Mouse (Mus musculus) cerebellum, postnatal 25 days (tissue): Measurements from ENCODE around the gene Cabp4.
A peak's percentile ranks its signal among the peaks of the same experiment; 100 is the strongest.
"Not testable (repeated sequence)": the region's sequence is repeated elsewhere in the genome, so short reads cannot be mapped to it uniquely, and the experiment has no call there.

ENCODE experiments used
- DNase-seq, 2 experiments: peaks; one replicate each; pipeline ENCODE4 v3.0.0; 2021; ENCODE audit warnings: mixed read lengths in 2 of 2

The Cabp4 gene

DNA sequence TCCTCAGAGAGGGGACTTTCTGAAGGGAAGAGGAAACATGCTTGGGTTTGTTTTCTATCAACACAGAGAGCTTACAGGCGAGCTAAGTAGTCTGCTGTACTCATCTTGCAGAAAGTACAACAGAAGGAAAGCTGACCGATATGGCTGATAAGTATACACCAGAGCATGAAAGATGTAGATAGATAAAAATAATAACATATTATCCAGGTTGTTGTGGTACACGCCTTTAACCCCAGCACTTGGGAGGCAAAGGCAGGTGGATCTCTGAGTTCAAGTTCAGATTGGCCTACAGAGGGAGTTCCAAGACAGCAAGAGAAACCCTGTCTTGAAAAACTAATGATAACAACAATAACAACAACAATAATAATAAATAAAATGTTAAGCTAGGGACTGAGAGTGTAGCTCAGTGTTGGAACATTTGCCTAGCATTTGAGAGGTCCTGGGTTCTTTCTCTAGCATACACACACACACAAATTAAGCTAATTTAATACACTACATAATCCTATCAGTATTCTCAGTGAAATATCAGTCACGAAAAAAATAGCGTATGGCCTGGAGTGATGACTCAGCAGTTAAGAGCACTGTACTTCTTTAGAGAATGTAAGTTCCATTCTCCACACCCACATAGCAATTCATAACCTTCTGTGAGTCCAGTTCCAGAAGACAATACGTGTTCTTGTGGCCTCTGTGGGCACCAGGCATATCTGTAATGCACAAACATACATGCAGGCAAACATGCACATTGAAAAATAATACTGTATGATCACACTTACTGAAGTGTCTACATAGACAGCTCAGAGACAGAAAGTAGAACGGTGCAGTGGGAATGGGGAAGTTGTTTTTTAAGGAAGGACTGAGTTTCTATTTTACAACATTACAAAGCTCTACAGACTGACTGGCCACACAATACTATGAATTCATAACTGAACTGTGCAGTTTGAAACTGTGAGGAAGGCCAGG lies 21.1 kb downstream of the Cabp4 start:
- DNase-seq = no peak

DNA sequence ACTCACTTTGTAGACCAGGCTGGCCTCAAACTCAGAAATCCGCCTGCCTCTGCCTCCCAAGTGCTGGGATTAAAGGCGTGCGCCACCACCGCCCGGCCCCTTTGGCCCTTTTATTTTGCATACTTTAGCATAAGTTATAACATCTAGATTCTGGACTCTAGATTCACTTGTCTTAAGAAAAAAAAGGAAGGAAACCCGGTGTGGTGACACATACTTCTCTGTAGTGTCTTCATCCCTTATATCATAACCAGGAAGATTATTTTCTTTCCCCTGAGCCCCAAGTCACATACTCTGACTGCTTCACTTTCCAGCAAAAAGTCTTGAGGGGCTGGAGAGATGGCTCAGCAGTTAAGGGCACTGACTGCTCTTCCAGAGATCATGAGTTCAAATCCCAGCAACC lies 21.9 kb downstream of the Cabp4 start:
- not testable (repeated sequence) for DNase-seq

DNA sequence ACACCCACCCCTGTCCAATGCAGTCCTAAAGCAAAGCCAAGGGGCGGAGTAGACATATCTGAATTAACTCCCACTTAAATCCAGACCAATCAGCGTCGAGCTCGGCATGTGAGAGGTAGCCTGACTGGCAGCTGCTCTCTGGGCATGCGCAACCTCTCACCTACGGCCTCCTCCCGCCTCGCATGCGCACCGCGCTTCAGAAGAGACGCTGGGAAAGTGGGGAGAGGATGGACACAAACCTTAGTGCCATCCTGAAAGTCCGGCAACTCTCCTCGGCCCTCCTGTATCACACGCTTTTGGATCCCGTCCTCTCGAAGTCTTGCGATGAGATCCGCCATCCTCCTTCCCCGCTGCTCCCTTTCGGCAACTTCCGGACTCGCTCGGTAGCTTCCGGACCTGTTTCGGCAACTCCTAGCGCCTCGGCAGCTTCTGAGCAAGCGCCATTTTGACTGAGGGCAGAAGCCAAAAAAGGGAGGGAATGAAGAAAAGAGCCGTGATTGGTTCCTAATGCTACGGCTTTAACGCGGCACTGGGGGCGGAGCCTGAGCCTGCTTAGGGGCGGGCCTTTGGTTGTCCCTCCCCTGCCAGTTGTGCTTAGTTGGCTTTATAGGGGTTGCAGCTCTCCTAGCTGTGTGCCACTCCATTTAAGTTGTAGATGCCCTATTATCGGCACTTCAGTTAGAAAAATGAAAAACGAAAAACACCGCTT lies 22.6 kb downstream of the Cabp4 start:
- peak; percentile 99 for DNase-seq

DNA sequence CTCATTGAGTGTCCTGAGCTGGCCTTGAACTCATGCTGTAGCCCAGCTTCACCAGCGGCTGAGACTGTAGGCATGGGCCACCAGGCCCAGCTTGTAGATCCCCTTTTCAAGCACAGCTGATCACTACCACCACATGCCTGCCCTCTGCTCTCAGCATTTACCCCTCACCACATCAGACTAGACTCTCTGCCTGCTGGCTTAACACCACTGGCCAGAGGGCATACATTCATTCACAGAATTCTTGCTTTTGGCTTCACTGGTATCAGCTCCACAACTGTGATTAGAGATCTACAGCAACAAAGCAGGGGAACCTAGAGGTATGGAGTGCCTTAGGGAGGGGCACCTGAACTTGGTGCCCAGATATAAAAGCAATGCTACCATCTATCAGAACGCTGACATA lies 23.3 kb downstream of the Cabp4 start:
- DNase-seq = no peak

DNA sequence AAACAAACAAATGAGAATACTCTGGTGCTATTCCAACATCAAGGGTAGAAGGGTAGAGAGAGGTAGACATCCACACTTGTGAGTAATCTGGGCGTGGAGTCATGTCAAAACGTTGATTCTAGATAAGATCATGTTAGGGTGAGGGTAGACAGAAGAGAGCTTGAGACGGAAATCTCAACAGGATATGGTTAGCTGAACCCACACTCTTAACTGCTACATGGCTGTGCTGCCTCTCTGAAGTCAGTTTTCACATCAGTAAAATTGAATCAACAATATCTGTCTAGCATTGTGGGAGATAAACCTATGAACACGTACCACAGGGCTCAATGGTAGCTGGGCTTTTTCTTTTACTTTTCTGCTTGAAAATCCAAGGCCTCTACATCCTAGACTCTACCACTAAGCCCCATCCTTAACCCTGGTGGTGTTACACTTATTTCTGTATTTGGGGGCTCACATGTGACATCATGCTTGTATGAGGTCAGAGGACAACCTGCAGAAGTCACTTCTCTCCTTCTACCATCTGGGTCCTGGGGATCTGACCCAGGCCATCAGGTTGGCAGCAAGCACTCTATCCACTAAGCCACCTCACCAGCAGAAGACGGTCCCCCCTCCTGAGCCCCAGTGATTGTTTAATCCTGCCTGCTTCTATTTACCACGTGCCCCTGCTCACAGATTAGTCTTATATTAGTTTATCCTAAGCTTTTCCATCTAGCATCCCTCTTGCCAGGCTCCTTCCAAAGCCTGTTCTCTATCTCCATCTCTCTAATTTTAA lies 23.9 kb downstream of the Cabp4 start:
- no peak for DNase-seq

DNA sequence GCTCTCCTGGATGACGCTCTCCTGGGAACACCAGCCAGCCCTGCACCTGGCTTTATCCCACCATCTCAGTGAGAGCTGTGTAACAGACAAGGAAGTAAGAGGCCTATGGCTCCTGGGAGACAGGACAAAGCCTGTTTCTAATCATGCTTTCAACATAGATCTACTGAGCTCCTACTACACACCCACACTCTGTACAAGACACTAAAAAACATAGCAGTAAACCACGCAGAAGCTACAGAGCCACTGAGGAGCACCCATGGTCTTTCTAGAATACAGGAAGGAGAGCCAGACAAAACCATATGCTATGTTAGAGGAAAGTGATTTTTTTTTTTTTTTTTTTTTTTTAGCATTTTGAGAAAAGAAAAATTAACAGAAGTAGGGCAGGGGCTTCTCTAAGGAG lies 25.5 kb downstream of the Cabp4 start:
- no peak for DNase-seq

DNA sequence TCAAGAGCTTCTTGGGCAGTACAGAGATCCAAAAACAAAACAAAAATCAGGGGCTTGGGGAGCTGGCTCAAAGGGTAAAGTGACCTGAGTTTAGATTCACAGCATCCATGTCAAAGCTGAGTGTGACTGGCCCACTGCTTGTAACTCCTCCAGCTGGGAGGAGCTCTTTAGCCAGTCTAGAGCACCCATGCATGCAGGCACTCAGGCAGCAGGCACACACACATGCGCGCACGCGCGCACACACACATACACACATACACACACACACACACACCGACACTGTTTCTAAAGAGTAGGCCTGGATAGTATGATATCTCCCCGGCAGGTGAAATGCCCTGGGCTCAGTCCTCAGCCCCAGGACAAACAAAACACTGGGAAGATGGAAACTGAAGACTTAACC lies 26.8 kb downstream of the Cabp4 start:
- DNase-seq = no peak

DNA sequence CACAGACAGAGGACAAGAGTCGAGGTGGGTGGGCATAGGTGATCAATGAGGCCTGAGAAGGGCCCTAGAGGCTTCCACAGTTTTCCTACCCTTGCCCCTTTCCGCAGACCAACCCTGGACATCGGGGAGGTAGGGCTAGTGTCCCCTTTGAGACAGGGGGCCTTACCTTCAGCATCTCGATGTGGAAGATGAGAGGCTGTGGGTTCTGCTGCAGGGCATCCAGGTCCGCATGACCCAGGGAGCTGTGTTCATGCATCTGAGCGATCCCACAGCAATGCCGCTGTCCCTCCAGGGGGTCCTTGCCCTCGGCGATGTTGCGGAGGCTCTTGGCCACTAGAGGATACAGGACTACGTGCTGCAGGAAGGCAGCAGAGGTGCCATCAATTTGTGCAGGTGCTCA lies 28.0 kb downstream of the Cabp4 start:
- DNase-seq = no peak

DNA sequence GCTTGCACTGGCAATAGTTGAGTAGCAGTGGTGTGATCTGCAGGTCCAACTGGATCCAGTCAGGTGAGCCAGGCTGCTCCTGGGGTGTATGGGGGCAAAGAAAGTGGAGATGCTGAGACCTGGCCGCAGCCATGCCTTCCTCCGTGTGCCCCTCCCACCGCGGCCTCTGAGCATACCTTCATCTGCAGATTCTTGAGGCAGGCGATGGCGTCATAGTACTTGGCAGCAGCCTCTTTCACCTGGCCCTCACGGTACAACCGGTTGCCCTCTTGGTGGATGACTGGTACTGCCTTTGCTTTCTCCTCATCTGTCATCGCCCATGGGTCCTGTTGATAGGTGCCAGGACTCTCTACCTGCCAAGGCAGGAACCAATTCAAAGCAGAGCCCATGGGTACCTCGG lies 28.7 kb downstream of the Cabp4 start:
- no peak for DNase-seq

DNA sequence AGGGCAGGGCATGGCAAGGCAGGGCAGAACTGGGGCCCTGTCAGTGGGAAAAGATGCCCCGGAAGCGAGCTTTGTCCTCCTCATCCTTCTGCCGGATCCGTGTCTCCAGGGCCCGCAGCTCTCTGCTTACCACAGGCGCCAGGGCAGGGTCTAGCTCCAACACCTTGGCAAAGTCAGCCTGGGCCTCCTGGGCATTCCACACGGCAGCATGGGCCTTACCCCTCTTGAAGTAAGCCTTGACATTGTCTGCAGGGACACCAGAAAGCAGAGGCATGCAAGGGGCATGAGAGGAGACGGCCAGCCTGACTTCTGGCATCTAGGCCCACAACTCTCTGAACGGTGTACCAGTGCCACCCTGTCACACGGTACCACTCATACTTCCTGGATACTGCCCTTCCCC lies 29.3 kb downstream of the Cabp4 start:
- DNase-seq = peak in 1 of 2 experiments; percentile 50

DNA sequence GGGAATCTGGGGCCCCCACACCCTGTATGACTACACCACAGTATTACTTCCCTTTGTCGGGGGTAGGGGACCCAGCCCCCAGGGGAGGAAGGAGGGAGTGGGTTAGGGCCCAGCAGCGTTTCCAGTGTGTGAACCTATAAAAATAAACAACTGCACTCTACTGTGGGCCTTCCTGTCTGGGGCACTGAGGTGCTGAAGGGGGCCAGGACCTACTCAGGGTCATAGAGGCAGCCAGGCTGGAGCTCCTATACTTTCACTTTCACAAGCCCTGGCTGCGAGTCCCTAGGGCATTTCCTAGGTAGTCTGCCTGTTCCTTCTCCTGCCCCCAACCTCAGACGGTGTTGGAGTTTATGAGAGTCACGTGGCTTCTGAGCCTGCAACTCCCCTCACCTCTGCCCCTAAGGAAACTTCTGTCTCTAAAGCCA lies 30.0 kb downstream of the Cabp4 start:
- DNase-seq = peak in 1 of 2 experiments; percentile 38

DNA sequence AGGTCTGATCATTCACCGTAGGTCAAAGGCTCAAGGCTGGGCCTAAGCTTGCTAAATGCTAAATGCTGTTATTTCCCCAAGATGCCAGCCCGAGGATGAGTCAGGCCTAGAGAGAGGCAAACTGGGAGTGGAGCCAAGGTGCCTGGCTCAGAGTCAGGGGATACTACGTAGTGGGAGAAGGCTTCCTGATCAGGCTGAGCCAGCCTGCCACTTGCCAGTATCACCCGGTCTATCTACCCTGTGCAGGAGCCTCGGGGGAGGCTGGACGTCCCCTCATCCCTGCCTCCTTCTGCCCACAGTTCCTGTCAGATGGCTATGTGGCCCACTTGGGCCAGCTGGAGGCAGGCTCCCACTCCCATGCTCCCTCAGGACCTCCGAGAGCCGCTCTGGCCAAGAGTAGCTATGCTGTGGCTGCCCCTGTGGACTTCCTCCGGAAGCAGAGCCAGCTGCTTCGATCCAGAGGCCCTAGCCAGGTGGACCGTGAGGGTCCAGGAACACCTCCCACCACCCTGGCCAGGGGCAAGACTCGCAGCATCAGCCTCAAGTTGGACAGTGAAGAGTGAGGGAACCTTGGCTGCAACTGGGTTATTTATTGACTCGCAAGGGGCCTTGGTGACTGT lies 30.5 kb downstream of the Cabp4 start:
- peak; percentile 99 for DNase-seq

DNA sequence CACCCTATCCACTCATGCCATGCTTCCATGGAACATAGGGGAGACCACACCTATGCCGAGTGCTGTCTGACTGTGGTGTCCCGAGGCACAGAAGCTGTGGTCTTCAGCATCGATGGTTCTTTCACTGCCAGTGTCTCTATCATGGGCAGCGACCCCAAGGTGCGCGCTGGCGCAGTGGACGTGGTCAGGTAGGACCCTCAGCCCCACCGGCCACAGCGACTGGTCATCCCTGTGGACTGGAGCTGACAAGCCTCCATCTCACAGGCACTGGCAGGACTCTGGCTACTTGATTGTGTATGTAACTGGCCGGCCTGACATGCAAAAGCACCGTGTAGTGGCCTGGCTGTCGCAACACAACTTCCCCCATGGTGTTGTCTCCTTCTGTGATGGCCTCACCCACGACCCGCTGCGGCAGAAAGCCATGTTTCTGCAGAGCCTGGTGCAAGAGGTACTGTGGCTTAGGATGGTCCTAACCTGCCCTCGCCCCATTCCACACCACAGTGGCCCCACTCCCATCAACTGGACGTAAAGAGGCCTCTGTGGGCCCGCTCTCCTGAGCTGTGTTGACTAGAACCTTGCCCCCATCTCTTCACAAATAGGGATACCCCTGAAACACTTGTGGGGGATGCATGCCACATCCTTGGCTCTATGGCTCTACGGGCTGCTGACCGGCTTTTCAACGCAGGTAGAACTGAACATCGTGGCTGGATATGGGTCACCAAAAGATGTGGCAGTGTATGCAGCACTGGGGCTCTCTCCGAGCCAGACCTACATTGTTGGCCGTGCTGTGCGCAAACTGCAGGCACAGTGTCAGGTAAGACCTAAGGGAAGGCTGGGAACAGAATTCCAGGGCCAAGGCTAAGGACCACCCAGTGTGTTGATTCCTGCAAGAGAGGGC lies 31.5 kb downstream of the Cabp4 start:
- peak in 1 of 2 experiments; percentile 31 for DNase-seq

DNA sequence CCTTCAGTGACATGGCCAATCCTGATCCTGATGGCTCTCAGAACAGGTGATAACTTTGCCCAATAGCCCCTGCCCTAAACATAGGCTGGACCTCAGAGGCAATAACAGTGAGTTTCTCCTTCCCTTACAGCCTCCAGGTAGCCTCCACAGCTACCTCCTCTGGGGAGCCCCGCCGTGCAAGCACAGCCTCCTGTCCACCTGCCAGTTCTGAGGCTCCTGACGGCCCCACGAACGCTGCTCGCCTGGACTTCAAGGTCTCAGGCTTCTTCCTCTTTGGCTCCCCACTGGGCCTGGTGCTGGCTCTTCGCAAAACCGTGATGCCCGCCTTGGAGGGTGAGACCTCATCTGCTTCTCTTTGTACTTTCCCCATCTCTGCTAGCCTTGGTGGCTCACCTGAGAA lies 35.3 kb downstream of the Cabp4 start:
- DNase-seq = no peak

DNA sequence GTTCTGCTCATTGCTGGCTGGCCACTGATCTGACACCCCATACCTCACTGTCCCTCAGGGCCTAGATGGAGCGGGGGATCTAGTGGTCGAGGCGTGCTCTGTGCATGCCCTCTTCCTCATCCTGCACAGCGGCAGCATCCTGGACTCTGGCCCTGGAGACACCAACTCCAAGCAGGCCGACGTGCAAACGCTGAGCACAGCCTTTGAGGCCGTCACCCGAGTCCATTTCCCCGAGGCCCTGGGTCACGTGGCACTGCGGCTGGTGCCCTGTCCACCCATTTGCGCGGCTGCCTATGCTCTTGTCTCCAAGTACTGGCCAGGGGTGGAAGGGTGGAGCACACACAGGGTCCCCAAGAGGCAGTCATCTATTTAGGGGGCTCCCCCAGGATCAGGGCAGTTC lies 37.2 kb downstream of the Cabp4 start:
- DNase-seq = peak in 1 of 2 experiments; percentile 30

DNA sequence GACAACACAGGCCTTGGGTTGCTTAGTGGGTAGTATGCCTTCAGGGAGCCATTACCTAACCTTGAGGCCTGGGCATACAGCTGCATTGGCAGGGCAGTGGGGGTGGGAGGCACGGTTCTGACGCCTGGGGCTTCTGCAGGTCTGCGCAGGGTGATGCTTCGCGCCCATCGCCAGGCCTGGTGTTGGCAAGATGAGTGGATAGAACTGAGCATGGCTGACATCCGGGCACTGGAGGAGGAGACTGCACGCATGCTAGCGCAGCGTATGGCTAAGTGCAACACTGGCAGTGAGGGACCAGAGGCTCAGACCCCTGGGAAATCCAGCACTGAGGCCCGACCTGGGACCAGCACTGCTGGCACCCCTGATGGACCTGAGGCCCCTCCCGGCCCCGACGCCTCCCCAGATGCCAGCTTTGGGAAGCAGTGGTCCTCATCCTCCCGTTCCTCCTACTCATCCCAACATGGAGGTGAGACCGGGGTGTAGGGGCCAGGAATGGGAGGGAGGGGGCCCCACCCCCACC lies 39.1 kb downstream of the Cabp4 start:
- DNase-seq = peak in 1 of 2 experiments; percentile 40

DNA sequence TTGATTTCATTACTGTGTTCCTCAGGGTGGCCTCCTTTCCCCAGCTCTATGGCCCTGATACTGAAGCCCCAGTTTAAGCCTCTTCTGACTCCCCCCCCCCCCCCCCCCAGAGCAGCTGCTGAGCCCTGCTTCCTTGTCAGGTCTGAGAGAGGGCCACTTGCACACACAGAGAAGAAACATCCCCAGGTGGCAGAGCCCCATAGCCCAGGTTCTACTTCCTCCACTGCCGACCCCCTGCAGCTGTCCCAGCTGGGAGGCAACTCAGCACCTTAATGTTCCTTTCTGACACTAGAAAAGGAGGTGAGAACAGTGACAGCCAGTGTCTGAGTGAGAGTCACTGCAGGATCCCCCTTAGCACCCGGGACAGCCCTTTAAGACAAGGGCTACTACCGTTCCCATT lies 40.0 kb downstream of the Cabp4 start:
- DNase-seq = peak in 1 of 2 experiments; percentile 19

DNA sequence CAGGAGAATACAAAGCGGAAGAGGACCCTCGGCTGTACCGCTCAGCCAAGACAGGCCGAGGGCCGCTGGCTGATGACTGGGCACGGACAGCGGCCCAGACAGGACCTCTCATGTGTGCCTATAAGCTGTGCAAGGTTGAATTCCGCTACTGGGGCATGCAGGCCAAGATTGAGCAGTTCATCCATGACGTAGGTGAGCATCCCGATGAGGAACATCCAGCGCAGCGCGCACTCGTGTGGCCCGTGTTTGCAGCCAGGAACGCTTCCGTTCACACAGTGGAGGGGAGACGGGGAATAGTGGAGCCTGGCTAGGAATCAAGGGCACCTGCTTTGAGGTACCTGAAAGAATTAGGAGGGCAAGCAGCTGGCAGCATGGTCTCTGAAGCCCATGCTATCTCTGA lies 40.5 kb downstream of the Cabp4 start:
- DNase-seq = peak; percentile 41 to 45

DNA sequence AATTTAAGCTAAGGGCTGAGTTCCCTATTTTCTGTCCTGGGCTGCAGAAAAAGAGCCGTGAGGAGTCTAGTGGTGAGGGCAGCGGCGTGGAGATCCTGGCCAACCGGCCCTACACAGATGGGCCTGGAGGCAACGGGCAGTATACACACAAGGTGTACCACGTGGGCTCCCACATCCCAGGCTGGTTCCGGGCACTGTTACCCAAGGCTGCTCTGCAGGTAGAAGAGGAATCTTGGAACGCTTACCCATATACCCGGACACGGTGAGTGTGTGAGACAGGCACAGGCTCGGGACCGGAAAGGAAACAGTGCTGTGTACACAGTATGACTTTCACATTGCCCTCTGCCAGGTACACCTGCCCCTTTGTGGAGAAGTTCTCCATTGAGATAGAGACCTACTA lies 41.2 kb downstream of the Cabp4 start:
- DNase-seq = peak; percentile 77 to 82

DNA sequence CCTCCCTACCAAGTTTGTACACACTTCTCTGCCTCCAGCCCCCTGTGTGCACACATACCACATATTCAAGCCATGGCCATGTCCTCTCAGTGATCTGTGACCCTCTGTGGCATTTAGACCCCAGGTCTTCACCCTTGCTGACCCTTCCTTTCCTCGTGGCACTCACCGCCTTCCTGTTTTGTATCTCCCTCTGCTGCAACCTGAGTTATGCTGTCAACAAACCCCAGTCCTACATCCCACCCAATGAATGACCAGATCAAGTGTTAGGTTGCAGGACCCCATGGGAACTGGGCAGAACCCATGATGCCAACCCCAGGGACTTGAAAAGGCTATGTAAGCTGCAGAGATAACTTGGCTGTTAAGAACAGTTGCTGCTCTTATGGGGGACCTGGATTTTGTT lies 41.8 kb downstream of the Cabp4 start:
- DNase-seq = peak in 1 of 2 experiments; percentile 28

DNA sequence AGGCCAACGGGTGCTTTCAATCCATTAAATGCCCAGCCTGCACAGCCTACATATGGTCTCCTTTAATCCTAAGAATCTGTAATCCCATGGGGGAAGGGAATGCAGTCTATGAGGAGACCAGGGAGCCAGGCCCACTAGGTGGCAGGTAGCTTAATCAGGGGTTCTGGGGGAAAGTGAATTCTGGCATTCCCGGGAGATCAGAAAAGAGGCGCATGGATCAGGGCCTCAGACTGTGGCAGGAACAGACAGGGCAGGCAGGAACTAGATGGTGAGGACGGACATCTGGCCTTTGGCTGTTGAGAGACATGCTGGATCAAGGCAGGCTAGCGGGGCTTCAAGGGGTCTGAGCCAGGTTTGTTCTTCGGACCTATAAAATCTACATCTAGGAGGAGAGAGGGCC lies 42.4 kb downstream of the Cabp4 start:
- peak; percentile 49 to 60 for DNase-seq
